Mouse (Mus musculus) limb, embryonic 11.5 days (tissue): ENCODE measurements around the gene Adgrl3. TPM values are rescaled to one million over a fixed set of nuclear protein-coding genes. Genes with fewer than 3 reads are reported as not detected.

Experiments
- ATAC-seq: fragments of 200-750 bp; cut with Nextera tagmentation; 2 replicates; pipeline ENCODE4 v1.8.0; 2017; ENCODE audit warnings: low read depth; ENCODE audit not compliant: insufficient number of reproducible peaks, low FRiP score, low TSS enrichment
- DNase-seq: peaks from one replicate; pipeline ENCODE4 v3.0.0-alpha.2; 2015; ENCODE audit warnings: low spot score
- H3K27ac ChIP-seq: fragments of 300-500 bp; sonication (generic); replicated peaks from 2 replicates; pipeline ENCODE4 v1.5.1; 2014; ENCODE audit warnings: low read depth, mild to moderate bottlenecking, low read length
- H3K27me3 ChIP-seq: fragments of 300-500 bp; sonication (generic); 2 replicates; pipeline ENCODE4 v1.6.1; 2014; ENCODE audit warnings: mild to moderate bottlenecking, low read length, mixed read lengths; ENCODE audit not compliant: control insufficient read depth, insufficient read depth
- H3K36me3 ChIP-seq: fragments of 300-500 bp; sonication (generic); 2 replicates; pipeline ENCODE4 v1.6.1; 2014; ENCODE audit warnings: mild to moderate bottlenecking, low read length, moderate library complexity, mixed read lengths; ENCODE audit not compliant: control insufficient read depth, insufficient read depth
- H3K4me1 ChIP-seq: fragments of 300-500 bp; sonication (generic); 2 replicates; pipeline ENCODE4 v1.6.1; 2014; ENCODE audit warnings: low read length, mixed read lengths; ENCODE audit not compliant: control insufficient read depth, insufficient read depth
- H3K4me2 ChIP-seq: fragments of 300-500 bp; sonication (generic); 2 replicates; pipeline ENCODE4 v1.6.1; 2014; ENCODE audit warnings: low read depth, mild to moderate bottlenecking, moderate library complexity; ENCODE audit not compliant: severe bottlenecking
- H3K4me3 ChIP-seq: fragments of 300-500 bp; sonication (generic); 2 replicates; pipeline ENCODE4 v1.5.1; 2014; ENCODE audit warnings: low read depth, low read length
- H3K9ac ChIP-seq: fragments of 300-500 bp; sonication (generic); 2 replicates; pipeline ENCODE4 v1.6.1; 2014; ENCODE audit warnings: mild to moderate bottlenecking, low read length
- H3K9me3 ChIP-seq: fragments of 300-500 bp; sonication (generic); 2 replicates; pipeline ENCODE4 v1.6.1; 2016; ENCODE audit warnings: low read length; ENCODE audit not compliant: control insufficient read depth
- WGBS: fragments of 180-500 bp; shearing (Covaris S2); extraction: QIAGEN DNeasy Blood & Tissue Kit; methylation state at CpG from one replicate; pipeline ENCODE4 v1.1.7; 2014; 5-methylcytosine and 5-hydroxymethylcytosine counted together
- polyA plus RNA-seq: library from polyadenylated mRNA; unstranded; fragments of >200 nt; fragmentation: Nextera tagmentation; extraction: Ambion mirVana; gene quantifications from 2 replicates; pipeline ENCODE4 v1.2.1, GENCODE M21; 2014

Gene Adgrl3
- polyA plus RNA-seq, 1 experiment from 2014 or later, result 23.9 TPM

DNA sequence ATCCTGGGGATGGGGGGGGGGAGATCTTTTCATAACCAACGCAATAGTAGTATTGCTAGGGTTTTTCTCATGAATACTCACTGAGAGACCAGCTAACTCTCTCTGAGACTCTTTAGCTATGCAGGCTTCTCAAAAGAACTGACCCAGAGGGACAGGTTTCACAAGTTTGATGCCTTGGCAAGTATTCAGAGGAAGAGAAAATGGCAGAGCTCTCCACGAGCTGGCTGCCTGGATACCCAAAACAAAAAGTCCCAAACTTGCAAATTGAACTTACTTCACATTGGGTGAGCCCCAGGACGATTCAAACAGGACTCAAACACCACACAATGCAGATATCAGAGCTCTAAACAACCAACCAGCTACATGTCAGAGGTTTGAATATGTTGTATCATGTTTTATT, 563.5 kb downstream of the Adgrl3 start:
- Histone ChIP-seq H3K27ac (no peak overlapping the region), H3K36me3 (no peaks in the 10 kb centered on the region), H3K4me2 (no peak overlapping the region), H3K4me1 (no peaks in the 10 kb centered on the region), H3K9ac (no peak overlapping the region), H3K9me3 (no peaks in the 10 kb centered on the region), H3K27me3 (no peaks in the 10 kb centered on the region), H3K4me3 (no peak overlapping the region)
- WGBS, result 54% methylated on average over 3 of the region's 3 CpGs
- ATAC-seq (no peak), DNase-seq (no peak)

DNA sequence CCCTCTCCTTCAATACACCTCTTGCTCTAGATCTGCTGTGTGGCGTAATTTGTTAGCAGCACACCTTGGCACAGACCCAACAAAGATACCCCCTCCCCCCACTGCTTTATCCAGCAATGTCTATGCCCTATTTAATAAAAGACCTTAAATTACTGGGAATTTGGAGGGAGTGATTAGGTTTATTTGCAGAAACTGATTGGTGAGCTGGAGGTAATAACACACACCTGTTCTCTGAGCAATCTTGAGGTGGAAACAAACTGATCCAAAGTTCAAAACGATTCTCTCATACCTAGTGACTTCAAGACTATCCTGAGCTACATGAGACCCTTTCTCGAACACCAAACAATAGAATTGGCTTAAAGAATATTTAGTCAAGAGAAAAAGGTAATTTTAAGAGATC, 565.0 kb downstream of the Adgrl3 start:
- Histone ChIP-seq H3K9me3 (no peaks in the 10 kb centered on the region), H3K4me1 (no peaks in the 10 kb centered on the region), H3K27me3 (no peaks in the 10 kb centered on the region), H3K9ac (no peak overlapping the region), H3K4me2 (no peak overlapping the region), H3K4me3 (no peak overlapping the region), H3K36me3 (no peaks in the 10 kb centered on the region), H3K27ac (no peak overlapping the region)
- WGBS, result 83% methylated on average over 3 of the region's 3 CpGs
- DNase-seq (no peak), ATAC-seq (no peak)

- no peaks in the 10 kb centered on the region for H3K27me3 ChIP-seq
- no peak overlapping the region for H3K27ac ChIP-seq
- H3K9me3 ChIP-seq, result no peaks in the 10 kb centered on the region
- H3K4me2 ChIP-seq, result no peak overlapping the region
- DNase-seq (no peak), ATAC-seq (no peak)
- WGBS, result 73% methylated on average over 14 of the region's 14 CpGs
- H3K9ac ChIP-seq, result no peak overlapping the region
- no peaks in the 10 kb centered on the region for H3K36me3 ChIP-seq
- H3K4me3 ChIP-seq, result no peak overlapping the region
- H3K4me1 ChIP-seq, result no peaks in the 10 kb centered on the region
Measured at GRCm38 (mm10) chr5:81590005-81590694, 570.2 kb downstream of the Adgrl3 start.

DNA sequence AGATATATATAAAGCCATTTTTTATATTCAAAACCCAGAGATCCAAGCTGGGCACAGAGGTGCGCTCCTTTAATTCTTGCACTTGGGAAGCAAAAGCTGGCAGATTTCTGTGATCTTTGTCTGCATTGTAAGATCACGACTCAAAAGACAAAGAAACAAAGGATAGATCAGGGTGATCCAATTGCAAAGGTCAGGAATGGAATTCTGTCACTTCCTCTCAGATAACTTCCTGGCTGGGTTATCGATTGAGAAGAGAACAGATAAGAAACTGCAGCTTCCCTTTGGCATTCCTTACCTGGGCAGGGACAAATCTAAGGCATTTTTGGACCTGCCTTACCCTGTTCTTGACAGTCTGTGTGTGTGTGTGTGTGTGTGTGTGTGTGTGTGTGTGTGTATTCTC, 571.5 kb downstream of the Adgrl3 start:
- H3K4me2 ChIP-seq, result no peak overlapping the region
- DNase-seq (no peak), ATAC-seq (no peak)
- no peaks in the 10 kb centered on the region for H3K4me1 ChIP-seq
- H3K9ac ChIP-seq, result no peak overlapping the region
- H3K27me3 ChIP-seq, result no peaks in the 10 kb centered on the region
- WGBS, result 58% methylated on average over 3 of the region's 3 CpGs
- no peaks in the 10 kb centered on the region for H3K9me3 ChIP-seq
- H3K4me3 ChIP-seq, result no peak overlapping the region
- H3K36me3 ChIP-seq, result no peaks in the 10 kb centered on the region
- H3K27ac ChIP-seq, result no peak overlapping the region

GRCm38 (mm10) chr5:81593396-81593995, 573.6 kb downstream of the Adgrl3 start:
- DNase-seq (no peak), ATAC-seq (no peak)
- Histone ChIP-seq H3K9me3 (no peaks in the 10 kb centered on the region), H3K9ac (no peak overlapping the region), H3K27ac (no peak overlapping the region), H3K4me3 (no peak overlapping the region), H3K36me3 (no peaks in the 10 kb centered on the region), H3K27me3 (no peaks in the 10 kb centered on the region), H3K4me1 (no peaks in the 10 kb centered on the region), H3K4me2 (no peak overlapping the region)
- 91% methylated on average over 1 of the region's 1 CpGs for WGBS

GRCm38 (mm10) chr5:81598041-81598440, 578.1 kb downstream of the Adgrl3 start:
- H3K4me1 ChIP-seq, result no peaks in the 10 kb centered on the region
- no peak overlapping the region for H3K27ac ChIP-seq
- H3K9ac ChIP-seq, result no peak overlapping the region
- no peak overlapping the region for H3K4me3 ChIP-seq
- H3K4me2 ChIP-seq, result no peak overlapping the region
- 50% methylated on average over 6 of the region's 6 CpGs for WGBS
- H3K36me3 ChIP-seq, result no peaks in the 10 kb centered on the region
- H3K9me3 ChIP-seq, result no peaks in the 10 kb centered on the region
- DNase-seq (no peak), ATAC-seq (no peak)
- no peaks in the 10 kb centered on the region for H3K27me3 ChIP-seq

- DNase-seq (no peak), ATAC-seq (no peak)
- Histone ChIP-seq H3K4me2 (no peak overlapping the region), H3K27ac (no peak overlapping the region), H3K27me3 (no peaks in the 10 kb centered on the region), H3K4me1 (no peaks in the 10 kb centered on the region), H3K36me3 (no peaks in the 10 kb centered on the region), H3K4me3 (no peak overlapping the region), H3K9ac (no peak overlapping the region), H3K9me3 (no peaks in the 10 kb centered on the region)
- WGBS, result 92% methylated on average over 4 of the region's 4 CpGs
Measured at GRCm38 (mm10) chr5:81602889-81603288, 583.0 kb downstream of the Adgrl3 start.

DNA sequence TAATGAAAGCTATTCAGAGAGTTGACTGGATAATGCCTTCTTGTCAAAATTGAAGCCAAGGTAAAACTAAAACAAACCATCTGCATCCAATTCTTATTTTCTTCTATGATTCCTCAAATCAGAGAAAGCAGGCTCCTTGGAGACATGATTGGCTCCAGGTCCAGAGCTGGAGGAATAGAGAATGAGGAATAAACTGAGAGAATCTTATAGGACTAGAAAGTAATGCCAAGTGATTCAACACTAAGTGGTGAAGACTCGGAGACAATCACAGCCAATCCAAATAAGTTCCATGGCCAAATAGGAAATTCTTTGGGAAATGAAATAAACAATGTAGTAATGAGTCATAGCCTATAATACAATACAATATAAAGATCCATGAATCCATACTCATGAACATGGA, 585.7 kb downstream of the Adgrl3 start:
- Histone ChIP-seq H3K4me3 (no peak overlapping the region), H3K27ac (no peak overlapping the region), H3K9ac (no peak overlapping the region), H3K4me2 (no peak overlapping the region), H3K9me3 (no peaks in the 10 kb centered on the region), H3K27me3 (no peaks in the 10 kb centered on the region), H3K4me1 (no peaks in the 10 kb centered on the region), H3K36me3 (no peaks in the 10 kb centered on the region)
- no peak for DNase-seq
- no peak for ATAC-seq
- WGBS, result 90% methylated on average over 1 of the region's 1 CpGs

DNA sequence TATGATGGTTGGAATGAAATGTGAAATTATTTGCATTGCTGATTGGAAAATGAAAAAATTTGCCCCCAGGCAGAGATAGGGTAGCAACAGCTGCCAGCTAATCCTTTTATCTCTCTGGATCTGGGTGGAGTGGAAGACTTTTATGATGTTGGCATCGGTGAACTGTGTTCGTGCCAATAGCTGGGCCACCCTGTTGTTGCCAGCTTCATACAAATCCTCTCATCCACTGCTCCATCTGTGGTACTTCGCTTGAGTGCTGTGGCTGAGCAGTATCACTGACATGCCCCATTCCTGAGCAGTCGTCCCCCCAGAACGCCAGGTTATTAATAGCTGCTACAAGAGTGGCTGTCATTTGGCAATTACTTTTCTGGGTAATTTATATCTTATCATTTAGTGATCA, 590.3 kb downstream of the Adgrl3 start:
- no peak overlapping the region for H3K4me3 ChIP-seq
- no peak overlapping the region for H3K27ac ChIP-seq
- H3K4me2 ChIP-seq, result no peak overlapping the region
- H3K36me3 ChIP-seq, result no peaks in the 10 kb centered on the region
- peaks cover 7% of the 10 kb centered on the region; the same call in 1 of the 2 replicates for H3K4me1 ChIP-seq
- WGBS, result 73% methylated on average over 5 of the region's 5 CpGs
- no peaks in the 10 kb centered on the region for H3K27me3 ChIP-seq
- no peaks in the 10 kb centered on the region for H3K9me3 ChIP-seq
- H3K9ac ChIP-seq, result no peak overlapping the region
- DNase-seq (no peak), ATAC-seq (no peak)
